Mouse (Mus musculus) inflammation-experienced regulatory T-cells (primary cell): ENCODE results near the gene Gm21671. TPM values are rescaled to one million over a fixed set of nuclear protein-coding genes. Genes with fewer than 3 reads are reported as not detected.

Experiments
- polyA plus RNA-seq, 2 experiments: library from polyadenylated mRNA; unstranded; fragments of 100-300 nt; shearing (Covaris generic); gene quantifications; one replicate each; pipeline ENCODE4 v1.2.1; 2017

Gene Gm21671
- not detected for polyA plus RNA-seq

DNA sequence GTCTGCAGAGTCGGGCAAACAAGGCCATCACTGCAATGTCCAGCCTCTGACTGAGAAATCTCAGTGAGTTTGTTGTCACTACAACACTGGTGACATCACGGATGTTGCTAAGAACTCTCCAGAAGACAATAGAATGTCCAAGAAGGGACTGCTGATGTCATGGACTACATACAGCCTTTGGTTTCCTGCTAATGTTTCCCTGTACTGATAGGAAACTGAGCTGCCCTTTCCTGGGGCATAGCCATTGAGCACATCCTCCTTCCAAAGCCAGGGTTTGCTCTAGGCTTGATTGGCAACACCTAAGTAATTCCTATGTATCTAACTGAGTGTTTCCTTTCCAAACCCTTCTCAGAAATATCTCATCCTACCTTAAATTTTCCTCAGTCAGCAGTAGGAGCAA, at the start of gene Gm21671:
Gm21671 (minus strand) TSS at position 101 of the 400 bp plus-strand sequence.

GRCm38 (mm10) chr5:25988550-25988949, 34.3 kb upstream of the Gm21671 start, which contains the start of gene Gm21698:
Gm21698 (minus strand) TSS chr5:25988650.

GRCm38 (mm10) chr5:25972563-25972962, 18.3 kb upstream of the Gm21671 start, which contains the start of gene Gm21680:
Gm21680 (minus strand) TSS chr5:25972663.

DNA sequence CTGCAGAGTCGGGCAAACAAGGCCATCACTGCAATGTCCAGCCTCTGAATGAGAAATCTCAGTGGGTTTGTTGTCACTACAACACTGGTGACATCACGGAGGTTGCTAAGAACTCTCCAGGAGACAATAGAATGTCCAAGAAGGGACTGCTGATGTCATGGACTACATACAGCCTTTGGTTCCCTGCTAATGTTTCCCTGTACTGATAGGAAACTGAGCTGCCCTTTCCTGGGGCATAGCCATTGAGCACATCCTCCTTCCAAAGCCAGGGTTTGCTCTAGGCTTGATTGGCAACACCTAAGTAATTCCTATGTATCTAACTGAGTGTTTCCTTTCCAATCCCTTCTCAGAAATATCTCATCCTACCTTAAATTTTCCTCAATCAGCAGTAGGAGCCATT, 11.9 kb downstream of the Gm21671 start, which contains the start of gene Gm21663:
Gm21663 (minus strand) TSS at position 101 of the 400 bp plus-strand sequence.

Other genes with a start within 250 kb of the Gm21671 start
- gene Xrcc2, start 248.6 kb downstream of the Gm21671 start, polyA plus RNA-seq = 1 to 10 TPM; 2.7 to 3.9 TPM
- gene Actr3b, start 194.4 kb downstream of the Gm21671 start, polyA plus RNA-seq = 1 to 10 TPM in 1 of 2 experiments, under 1 TPM in 1; 0.93 to 1.2 TPM
- not detected for gene Gm21663, start 12.0 kb downstream of the Gm21671 start, polyA plus RNA-seq
- gene Gm21680, start 18.2 kb upstream of the Gm21671 start, polyA plus RNA-seq = not detected
- gene Gm21698, start 34.2 kb upstream of the Gm21671 start, polyA plus RNA-seq = not detected
- not detected for gene Gm1979, start 50.4 kb upstream of the Gm21671 start, polyA plus RNA-seq
- not detected for gene Gm5862, start 68.5 kb upstream of the Gm21671 start, polyA plus RNA-seq
- gene Speer4a, start 85.1 kb upstream of the Gm21671 start, polyA plus RNA-seq = under 1 TPM in 1 of 2 experiments, not detected in 1; 0.45 TPM
- not detected for gene Gm7347, start 104.2 kb upstream of the Gm21671 start, polyA plus RNA-seq
- gene Gm10471, start 134.9 kb upstream of the Gm21671 start, polyA plus RNA-seq = not detected
- under 1 TPM in 1 of 2 experiments, not detected in 1; 0.11 TPM for gene 5031410I06Rik, start 150.9 kb upstream of the Gm21671 start, polyA plus RNA-seq
- not detected for gene Gm10220, start 167.0 kb upstream of the Gm21671 start, polyA plus RNA-seq